Comparison of ENCODE assay signal across 22 mouse cellular contexts in the genomic region with DNA sequence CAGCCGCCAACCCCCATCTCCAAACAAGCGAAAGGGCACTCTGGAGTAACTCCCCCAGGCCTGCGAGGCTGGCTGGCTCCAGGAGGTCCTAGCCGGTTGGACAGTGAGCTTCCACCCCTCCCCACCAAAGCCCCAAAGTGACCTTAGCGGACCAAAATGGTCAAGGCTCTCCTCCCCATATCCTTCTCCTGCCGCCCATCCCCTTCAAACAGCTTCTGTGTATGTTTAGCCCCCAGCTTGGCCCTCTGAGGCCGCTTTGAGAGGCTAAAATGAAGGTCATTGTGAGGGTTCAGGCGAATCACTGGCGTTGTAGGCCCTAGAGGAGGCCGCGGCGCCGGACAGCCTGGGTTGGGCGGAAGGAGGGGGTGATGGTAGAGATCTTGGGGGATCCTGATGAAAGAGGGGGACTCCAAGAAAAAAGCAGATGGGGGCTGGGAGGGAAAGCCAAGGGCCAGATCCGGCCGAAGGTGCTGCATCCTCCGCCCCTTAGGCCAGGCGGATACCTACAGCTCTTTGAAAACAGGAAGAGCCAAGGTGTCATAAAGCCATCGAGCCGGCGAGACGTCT. TPM values are rescaled to one million over a fixed set of nuclear protein-coding genes. Genes with fewer than 3 reads are reported as not detected.
DNase-seq lines count a peak whose midpoint lies in the region; ATAC-seq and TF ChIP-seq lines count a peak whose summit lies in the region.
"Had no signal": no experiment of that assay in that cellular context is flagged by ENCODE, and none has a peak within 500 bp of the region (broad histone marks: within the 10 kb centered on the region; RNA-seq: fewer than 3 reads in every experiment).

No protein-coding gene starts in this region.

- TF ChIP-seq EP300 in heart, adult 2 months (IDR thresholded peaks at IDR 0.05; ENCODE audit: insufficient read depth, low read depth, low read length): no peak

- no peak for TF ChIP-seq POLR2A in heart, adult 2 months (IDR thresholded peaks at IDR 0.05; ENCODE audit: insufficient read depth, low read depth, low read length)

- WGBS in heart, adult 2 months: 12% methylated on average over 22 of the region's 22 CpGs
- 6% methylated on average over 22 of the region's 22 CpGs for WGBS in neural tube, embryonic 14.5 days

- no peaks in the 10 kb centered on the region for H3K9me3 ChIP-seq in neural tube, embryonic 14.5 days (ENCODE audit: control insufficient read depth, low read length)
- H3K9me3 ChIP-seq: embryonic facial prominence, embryonic 12.5 days; forebrain, embryonic 12.5 days; heart, embryonic 12.5 days; liver, embryonic 13.5 days; stomach, embryonic 15.5 days had no signal

- ATAC-seq in neural tube, embryonic 14.5 days (ENCODE audit: low read depth): no peak
- no peak for ATAC-seq in granulocyte monocyte progenitor cell, adult 5-6 weeks (replicated peaks; ENCODE audit: poor library complexity, severe bottlenecking)
- ATAC-seq: lung, postnatal 0 days had no signal

- peak; percentile 89 for DNase-seq in heart, adult 11 months
- DNase-seq in heart, adult 2 months: no peak
- DNase-seq in kidney, adult 11 months: peak; percentile 79
- peak; percentile 76 for DNase-seq in kidney, postnatal 14 days
- DNase-seq in lung, postnatal 25 days (ENCODE audit: low spot score): no peak
- DNase-seq: adrenal gland, adult 2 months; cerebellum, adult 9-10 months; liver, embryonic 13.5 days; thymus, postnatal 36 days had no signal

- H3K27me3 ChIP-seq in heart, adult 2 months (ENCODE audit: control insufficient read depth, insufficient read depth, low read length): peaks cover 47% of the 10 kb centered on the region
- H3K27me3 ChIP-seq in neural tube, embryonic 14.5 days (ENCODE audit: control insufficient read depth, insufficient read depth, low read length): 0 out of 2 replicates have a peak, but pooled peaks cover under 1% of the 10 kb centered on the region

- H3K36me3 ChIP-seq in heart, adult 2 months (ENCODE audit: control insufficient read depth, insufficient read depth, low read length): no peaks in the 10 kb centered on the region
- H3K36me3 ChIP-seq in neural tube, embryonic 14.5 days (ENCODE audit: control insufficient read depth, insufficient read depth, low read length): no peaks in the 10 kb centered on the region
- H3K36me3 ChIP-seq: embryonic facial prominence, embryonic 12.5 days; forebrain, embryonic 12.5 days; heart, embryonic 12.5 days; liver, embryonic 13.5 days; stomach, embryonic 15.5 days had no signal

- intact Hi-C loops in heart, adult 2 months (cut with DNase I): loop anchor here (5.0 kb wide), 2 partner anchors 262 to 612 kb away; no protein-coding TSS in a partner anchor

- no peak overlapping the region for H3K27ac ChIP-seq in heart, adult 2 months
- H3K27ac ChIP-seq in neural tube, embryonic 14.5 days (ENCODE audit: low read depth, low read length): peak overlapping the region; percentile 90
- H3K27ac ChIP-seq: embryonic facial prominence, embryonic 12.5 days; forebrain, embryonic 12.5 days; liver, embryonic 13.5 days; stomach, embryonic 15.5 days had no signal

- H3K4me3 ChIP-seq in heart, adult 2 months: no peak overlapping the region
- H3K4me3 ChIP-seq in neural tube, embryonic 14.5 days (ENCODE audit: low read depth, low read length): peak overlapping the region; percentile 53
- H3K4me3 ChIP-seq: embryonic facial prominence, embryonic 12.5 days; forebrain, embryonic 12.5 days; heart, embryonic 12.5 days; liver, embryonic 13.5 days; stomach, embryonic 15.5 days had no signal

- TF ChIP-seq CTCF in heart, adult 2 months (IDR thresholded peaks at IDR 0.05): no peak

- H3K4me1 ChIP-seq in heart, adult 2 months (ENCODE audit: control insufficient read depth, insufficient read depth, low read length): no peaks in the 10 kb centered on the region
- H3K4me1 ChIP-seq in neural tube, embryonic 14.5 days (ENCODE audit: control insufficient read depth, insufficient read depth, low read length): peaks cover 15% of the 10 kb centered on the region; the same call in 1 of the 2 replicates

- H3K9ac ChIP-seq in heart, adult 2 months (ENCODE audit: low read depth, low read length): no peak overlapping the region
- peak overlapping the region; percentile 92 for H3K9ac ChIP-seq in neural tube, embryonic 14.5 days (replicated peaks; ENCODE audit: low read depth, low read length)
- H3K9ac ChIP-seq: embryonic facial prominence, embryonic 12.5 days; forebrain, embryonic 12.5 days; heart, embryonic 12.5 days; liver, embryonic 13.5 days; stomach, embryonic 15.5 days had no signal

- H3K79me2 ChIP-seq in heart, adult 2 months (replicated peaks; ENCODE audit: control insufficient read depth, insufficient read depth, low read length): no peaks in the 10 kb centered on the region

- peak overlapping the region; percentile 74 for H3K4me2 ChIP-seq in neural tube, embryonic 14.5 days (ENCODE audit: low read depth, low read length)
- H3K4me2 ChIP-seq: embryonic facial prominence, embryonic 12.5 days; forebrain, embryonic 12.5 days; heart, embryonic 12.5 days; liver, embryonic 13.5 days; midbrain, embryonic 11.5 days; stomach, embryonic 15.5 days had no signal

RNA-seq across cellular contexts. Expression of gene Hoxd9, which starts 3.1 kb away (rescaled TPM):
- total RNA-seq in heart, adult 2 months (2021): under 1 TPM; 0.16 to 0.29 TPM
- polyA plus RNA-seq in heart, adult 2 months (2012; rRNA removed): 0.10 and 0.12 TPM in 2 replicates
- polyA plus RNA-seq in neural tube, embryonic 14.5 days (2014; fragmentation: Nextera tagmentation; extraction: Ambion mirVana): 20.9 and 37.4 TPM in 2 replicates
- not detected in 2 replicates for total RNA-seq in granulocyte monocyte progenitor cell, adult 5-6 weeks (2014; fragmentation: Nextera tagmentation)
- total RNA-seq in granulocyte monocyte progenitor cell, adult 5-6 weeks (2017): not detected in 2 replicates
- total RNA-seq: left cerebral cortex, adult 18-20 months had no signal
- polyA plus RNA-seq: forebrain, embryonic 12.5 days; liver, embryonic 13.5 days; midbrain, embryonic 11.5 days had no signal

RNA-seq across cellular contexts. Expression of gene Hoxd8, which starts 3.8 kb away (rescaled TPM):
- 1 to 10 TPM in 1 of 2 experiments, under 1 TPM in 1; 0.61 to 1.0 TPM for total RNA-seq in heart, adult 2 months (2021)
- polyA plus RNA-seq in heart, adult 2 months (2012; rRNA removed): 0.59 and 0.61 TPM in 2 replicates
- 19.9 and 23.6 TPM in 2 replicates for polyA plus RNA-seq in neural tube, embryonic 14.5 days (2014; fragmentation: Nextera tagmentation; extraction: Ambion mirVana)
- total RNA-seq in granulocyte monocyte progenitor cell, adult 5-6 weeks (2014; fragmentation: Nextera tagmentation): not detected in 2 replicates
- not detected in 2 replicates for total RNA-seq in granulocyte monocyte progenitor cell, adult 5-6 weeks (2017)
- total RNA-seq: left cerebral cortex, adult 18-20 months had no signal
- polyA plus RNA-seq: forebrain, embryonic 12.5 days had no signal

RNA-seq across cellular contexts. Expression of gene Hoxd10, which starts 8.9 kb away (rescaled TPM):
- not detected for total RNA-seq in heart, adult 2 months (2021)
- 0.09 TPM in 1 of 2 replicates, not detected in the other for polyA plus RNA-seq in heart, adult 2 months (2012; rRNA removed)
- polyA plus RNA-seq in neural tube, embryonic 14.5 days (2014; fragmentation: Nextera tagmentation; extraction: Ambion mirVana): 55.4 and 90.2 TPM in 2 replicates
- not detected in 2 replicates for total RNA-seq in granulocyte monocyte progenitor cell, adult 5-6 weeks (2014; fragmentation: Nextera tagmentation)
- total RNA-seq in granulocyte monocyte progenitor cell, adult 5-6 weeks (2017): not detected in 2 replicates
- total RNA-seq: adrenal gland, adult 2 months; left cerebral cortex, adult 18-20 months had no signal
- polyA plus RNA-seq: adrenal gland, adult 2 months; embryonic facial prominence, embryonic 12.5 days; forebrain, embryonic 12.5 days; heart, embryonic 12.5 days; hindbrain, embryonic 11.5 days; large intestine, adult 2 months; liver, embryonic 13.5 days; midbrain, embryonic 11.5 days; small intestine, adult 2 months had no signal

RNA-seq across cellular contexts. Expression of gene Hoxd3, which starts 11.1 kb away (rescaled TPM):
- total RNA-seq in heart, adult 2 months (2021): not detected
- polyA plus RNA-seq in heart, adult 2 months (2012; rRNA removed): 0.06 TPM in 1 of 2 replicates, not detected in the other
- 13.5 and 13.9 TPM in 2 replicates for polyA plus RNA-seq in neural tube, embryonic 14.5 days (2014; fragmentation: Nextera tagmentation; extraction: Ambion mirVana)
- not detected in 2 replicates for total RNA-seq in granulocyte monocyte progenitor cell, adult 5-6 weeks (2014; fragmentation: Nextera tagmentation)
- total RNA-seq in granulocyte monocyte progenitor cell, adult 5-6 weeks (2017): not detected in 2 replicates
- total RNA-seq: gastrocnemius, adult 18-20 months; left cerebral cortex, adult 18-20 months had no signal
- polyA plus RNA-seq: forebrain, embryonic 12.5 days; lung, postnatal 0 days had no signal

RNA-seq across cellular contexts. Expression of gene Hoxd4, which starts 11.1 kb away (rescaled TPM):
- under 1 TPM; 0.21 to 0.45 TPM for total RNA-seq in heart, adult 2 months (2021)
- 0.53 and 1.0 TPM in 2 replicates for polyA plus RNA-seq in heart, adult 2 months (2012; rRNA removed)
- 4.7 and 5.5 TPM in 2 replicates for polyA plus RNA-seq in neural tube, embryonic 14.5 days (2014; fragmentation: Nextera tagmentation; extraction: Ambion mirVana)
- total RNA-seq in granulocyte monocyte progenitor cell, adult 5-6 weeks (2014; fragmentation: Nextera tagmentation): not detected in 2 replicates
- not detected in 2 replicates for total RNA-seq in granulocyte monocyte progenitor cell, adult 5-6 weeks (2017)
- total RNA-seq: left cerebral cortex, adult 18-20 months had no signal
- polyA plus RNA-seq: forebrain, embryonic 12.5 days; liver, embryonic 13.5 days; lung, postnatal 0 days; midbrain, embryonic 11.5 days had no signal

Comparison
In these comparisons a context has a peak if more than half of its experiments do, and no peak if none do; other contexts are left out.
1. DNase-seq: peak in heart, adult 11 months (single experiment), kidney, adult 11 months (single experiment) and kidney, postnatal 14 days (single experiment); none in heart, adult 2 months (0 of 2) and lung, postnatal 25 days (single experiment).